Mouse (Mus musculus) skeletal muscle tissue, adult 2 months (tissue): ENCODE data around the gene Wwox.

Source experiments
- DNase-seq: peaks from one replicate; pipeline ENCODE4 v3.0.0-alpha.2; 2012; ENCODE audit warnings: low read depth, low spot score

Wwox gene

GRCm38 (mm10) chr8:114599555-114599954, 160.1 kb downstream of the Wwox start:
- DNase-seq: no peak

GRCm38 (mm10) chr8:114600196-114600595, 160.7 kb downstream of the Wwox start:
- DNase-seq: no peak

GRCm38 (mm10) chr8:114603046-114603445, 163.6 kb downstream of the Wwox start:
- no peak for DNase-seq

- DNase-seq: peak; percentile 43
These were observed 164.1 kb downstream of the Wwox start for GRCm38 (mm10) chr8:114603561-114603960.

GRCm38 (mm10) chr8:114604315-114604714, 164.9 kb downstream of the Wwox start:
- no peak for DNase-seq

GRCm38 (mm10) chr8:114605651-114606050, 166.2 kb downstream of the Wwox start:
- DNase-seq: no peak

GRCm38 (mm10) chr8:114609330-114609729, 169.9 kb downstream of the Wwox start:
- DNase-seq: no peak

- no peak for DNase-seq
These were observed 171.6 kb downstream of the Wwox start for GRCm38 (mm10) chr8:114611075-114611474.

GRCm38 (mm10) chr8:114612091-114612490, 172.6 kb downstream of the Wwox start:
- DNase-seq: peak; percentile 62

GRCm38 (mm10) chr8:114615413-114615812, 176.0 kb downstream of the Wwox start:
- no peak for DNase-seq

GRCm38 (mm10) chr8:114615908-114616307, 176.5 kb downstream of the Wwox start:
- peak; percentile 17 for DNase-seq

GRCm38 (mm10) chr8:114618908-114619508, 179.6 kb downstream of the Wwox start:
- DNase-seq: no peak

GRCm38 (mm10) chr8:114625402-114625801, 185.9 kb downstream of the Wwox start:
- DNase-seq: no peak

GRCm38 (mm10) chr8:114626897-114627296, 187.4 kb downstream of the Wwox start:
- no peak for DNase-seq

GRCm38 (mm10) chr8:114629719-114630118, 190.3 kb downstream of the Wwox start:
- no peak for DNase-seq

- no peak for DNase-seq
These were observed 191.6 kb downstream of the Wwox start for GRCm38 (mm10) chr8:114631087-114631486.

GRCm38 (mm10) chr8:114634151-114634550, 194.7 kb downstream of the Wwox start:
- no peak for DNase-seq

- no peak for DNase-seq
These were observed 195.4 kb downstream of the Wwox start for GRCm38 (mm10) chr8:114634669-114635410.

- DNase-seq: no peak
These were observed 196.9 kb downstream of the Wwox start for GRCm38 (mm10) chr8:114636376-114636775.

GRCm38 (mm10) chr8:114641809-114642208, 202.4 kb downstream of the Wwox start:
- no peak for DNase-seq

GRCm38 (mm10) chr8:114650789-114651188, 211.3 kb downstream of the Wwox start:
- no peak for DNase-seq

- DNase-seq: no peak
These were observed 218.3 kb downstream of the Wwox start for GRCm38 (mm10) chr8:114657789-114658188.

GRCm38 (mm10) chr8:114658475-114658874, 219.0 kb downstream of the Wwox start:
- no peak for DNase-seq
